Mouse (Mus musculus): ENCODE data around the gene Tmem167b. TPM values are rescaled to one million over a fixed set of nuclear protein-coding genes. Genes with fewer than 3 reads are reported as not detected.

Tmem167b gene
- polyA plus RNA-seq, 1 experiment from 2014 or later: 27.9 TPM

GRCm38 (mm10) chr3:108510156-108510555 is 52.1 kb downstream of the Tmem167b start:
- H3K4me2 ChIP-seq (replicated peaks; ENCODE audit: low read depth): no peak overlapping the region
- no peak overlapping the region for H3K4me3 ChIP-seq (ENCODE audit: low read depth, low read length)
- no peak for ATAC-seq
- no peak overlapping the region for H3K27ac ChIP-seq (ENCODE audit: low read depth, low read length)
- H3K36me3 ChIP-seq (ENCODE audit: control insufficient read depth, insufficient read depth): no peaks in the 10 kb centered on the region
- no peak for TF ChIP-seq CTCF (IDR thresholded peaks at IDR 0.05; ENCODE audit: low read depth)
- no peak overlapping the region for H3K9ac ChIP-seq (ENCODE audit: low read depth, low read length)
- H3K27me3 ChIP-seq (replicated peaks; ENCODE audit: control insufficient read depth, insufficient read depth, low read length): no peaks in the 10 kb centered on the region
- WGBS: 68% methylated on average over 2 of the region's 2 CpGs
- H3K4me1 ChIP-seq (replicated peaks; ENCODE audit: control insufficient read depth, insufficient read depth, low read length): no peaks in the 10 kb centered on the region
- no peaks in the 10 kb centered on the region for H3K9me3 ChIP-seq (ENCODE audit: control insufficient read depth)

- H3K27me3 ChIP-seq (replicated peaks; ENCODE audit: control insufficient read depth, insufficient read depth, low read length): no peaks in the 10 kb centered on the region
- H3K9me3 ChIP-seq (ENCODE audit: control insufficient read depth): no peaks in the 10 kb centered on the region
- ATAC-seq: 0 out of 2 replicates have a peak, but pooled peaks have one; percentile 46
- H3K9ac ChIP-seq (ENCODE audit: low read depth, low read length): no peak overlapping the region
- H3K36me3 ChIP-seq (ENCODE audit: control insufficient read depth, insufficient read depth): no peaks in the 10 kb centered on the region
- no peak overlapping the region for H3K4me2 ChIP-seq (replicated peaks; ENCODE audit: low read depth)
- WGBS: 71% methylated on average over 4 of the region's 4 CpGs
- H3K27ac ChIP-seq (ENCODE audit: low read depth, low read length): no peak overlapping the region
- H3K4me1 ChIP-seq (replicated peaks; ENCODE audit: control insufficient read depth, insufficient read depth, low read length): no peaks in the 10 kb centered on the region
- TF ChIP-seq CTCF (IDR thresholded peaks at IDR 0.05; ENCODE audit: low read depth): no peak
- no peak overlapping the region for H3K4me3 ChIP-seq (ENCODE audit: low read depth, low read length)
These were observed 53.4 kb downstream of the Tmem167b start for GRCm38 (mm10) chr3:108508745-108509474.

Small RNA genes lying within 50 kb of the gene (microRNA-seq; reads per million reads assigned to microRNA genes)
- not detected for gene Gm22860

Other genes with a start within 250 kb of the Tmem167b start
- gene Mybphl, start 197.6 kb downstream of the Tmem167b start, polyA plus RNA-seq (2015; fragmentation: Nextera tagmentation; extraction: Ambion mirVana): not detected in 2 replicates
- 3.3 and 5.3 TPM in 2 replicates for gene Psrc1, start 178.6 kb downstream of the Tmem167b start, polyA plus RNA-seq (2015; fragmentation: Nextera tagmentation; extraction: Ambion mirVana)
- 0.50 and 1.4 TPM in 2 replicates for gene Celsr2, start 146.9 kb downstream of the Tmem167b start, polyA plus RNA-seq (2015; fragmentation: Nextera tagmentation; extraction: Ambion mirVana)
- 99.5 and 106 TPM in 2 replicates for gene Sars, start 117.3 kb downstream of the Tmem167b start, polyA plus RNA-seq (2015; fragmentation: Nextera tagmentation; extraction: Ambion mirVana)
- not detected in 2 replicates for gene 1700013F07Rik, start 28.3 kb downstream of the Tmem167b start, polyA plus RNA-seq (2015; fragmentation: Nextera tagmentation; extraction: Ambion mirVana)
- gene 5330417C22Rik, start 25.9 kb downstream of the Tmem167b start, polyA plus RNA-seq (2015; fragmentation: Nextera tagmentation; extraction: Ambion mirVana): 8.6 and 10.8 TPM in 2 replicates
- gene Taf13, start 9.2 kb upstream of the Tmem167b start, polyA plus RNA-seq (2015; fragmentation: Nextera tagmentation; extraction: Ambion mirVana): 29.9 and 30.4 TPM in 2 replicates
- gene Wdr47, start 28.8 kb upstream of the Tmem167b start, polyA plus RNA-seq (2015; fragmentation: Nextera tagmentation; extraction: Ambion mirVana): 2.9 and 3.0 TPM in 2 replicates
- gene Clcc1, start 91.4 kb upstream of the Tmem167b start, polyA plus RNA-seq (2015; fragmentation: Nextera tagmentation; extraction: Ambion mirVana): 43.5 and 45.6 TPM in 2 replicates
- gene Gpsm2, start 159.8 kb upstream of the Tmem167b start, polyA plus RNA-seq (2015; fragmentation: Nextera tagmentation; extraction: Ambion mirVana): 26.7 and 27.8 TPM in 2 replicates
- 0.14 and 0.16 TPM in 2 replicates for gene Aknad1, start 177.2 kb upstream of the Tmem167b start, polyA plus RNA-seq (2015; fragmentation: Nextera tagmentation; extraction: Ambion mirVana)